Mouse (Mus musculus) midbrain, embryonic 12.5 days (tissue): ENCODE measurements around the gene Safb. TPM values are rescaled to one million over a fixed set of nuclear protein-coding genes. Genes with fewer than 3 reads are reported as not detected.
"Not testable (repeated sequence)": the region's sequence is repeated elsewhere in the genome, so short reads cannot be mapped to it uniquely, and the experiment has no call there.

Source experiments
- ATAC-seq: fragments of 200-750 bp; cut with Nextera tagmentation; 2 replicates; pipeline ENCODE4 v1.8.0; 2017; ENCODE audit warnings: low read depth, moderate TSS enrichment, moderate library complexity; ENCODE audit not compliant: low FRiP score
- H3K27ac ChIP-seq: fragments of 300-500 bp; sonication (generic); replicated peaks from 2 replicates; pipeline ENCODE4 v1.5.1; 2016; ENCODE audit warnings: mild to moderate bottlenecking
- H3K27me3 ChIP-seq: fragments of 300-500 bp; sonication (generic); 2 replicates; pipeline ENCODE4 v1.6.1; 2016; ENCODE audit warnings: mild to moderate bottlenecking
- H3K36me3 ChIP-seq: fragments of 300-500 bp; sonication (generic); 2 replicates; pipeline ENCODE4 v1.6.1; 2016
- H3K4me1 ChIP-seq: fragments of 300-500 bp; sonication (generic); 2 replicates; pipeline ENCODE4 v1.6.1; 2016
- H3K4me2 ChIP-seq: fragments of 300-500 bp; sonication (generic); replicated peaks from 2 replicates; pipeline ENCODE4 v1.6.1; 2016; ENCODE audit warnings: mild to moderate bottlenecking, moderate library complexity
- H3K4me3 ChIP-seq: fragments of 300-500 bp; sonication (generic); 2 replicates; pipeline ENCODE4 v1.5.1; 2016; ENCODE audit warnings: mild to moderate bottlenecking
- H3K9ac ChIP-seq: fragments of 300-500 bp; sonication (generic); replicated peaks from 2 replicates; pipeline ENCODE4 v1.6.1; 2016; ENCODE audit warnings: mild to moderate bottlenecking, moderate library complexity
- H3K9me3 ChIP-seq: fragments of 300-500 bp; sonication (generic); 2 replicates; pipeline ENCODE4 v1.6.1; 2016; ENCODE audit warnings: mild to moderate bottlenecking
- WGBS: fragments of 180-500 bp; shearing (Covaris S2); methylation state at CpG from one replicate; pipeline ENCODE4 v1.1.7; 2016; 5-methylcytosine and 5-hydroxymethylcytosine counted together
- polyA plus RNA-seq: library from polyadenylated mRNA; unstranded; fragments of >200 nt; fragmentation: Nextera tagmentation; extraction: Ambion mirVana; gene quantifications from 2 replicates; pipeline ENCODE4 v1.2.1, GENCODE M21; 2016

Gene Safb
- polyA plus RNA-seq, 1 experiment from 2014 or later, result 168 TPM

DNA sequence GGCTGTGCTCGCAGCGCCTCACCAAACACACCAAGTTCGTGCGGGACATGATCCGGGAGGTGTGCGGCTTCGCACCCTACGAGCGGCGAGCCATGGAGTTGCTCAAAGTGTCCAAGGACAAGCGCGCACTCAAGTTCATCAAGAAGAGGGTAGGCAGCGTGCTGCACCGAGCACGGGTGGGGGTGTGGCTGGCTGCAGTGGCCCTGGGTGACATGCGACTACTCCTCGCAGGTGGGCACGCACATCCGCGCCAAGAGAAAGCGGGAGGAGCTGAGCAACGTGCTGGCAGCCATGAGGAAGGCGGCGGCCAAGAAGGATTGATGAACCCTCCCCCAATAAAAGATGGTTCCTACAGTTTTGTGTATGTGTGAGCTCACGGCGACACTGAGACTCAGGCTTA is 29.3 kb downstream of the Safb start:
- Histone ChIP-seq H3K4me3 (peak overlapping the region; percentile 77), H3K9ac (peak overlapping the region; percentile 82), H3K36me3 (peaks cover 47% of the 10 kb centered on the region), H3K27ac (peak overlapping the region; percentile 88), H3K4me1 (peaks cover 27% of the 10 kb centered on the region), H3K4me2 (peak overlapping the region; percentile 84)
- not testable (repeated sequence) for H3K9me3 ChIP-seq, ATAC-seq, H3K27me3 ChIP-seq
- WGBS, result under 1% methylated on average over 26 of the region's 26 CpGs

GRCm38 (mm10) chr17:56614391-56615135 is 29.9 kb downstream of the Safb start:
- no peak for ATAC-seq
- no peaks in the 10 kb centered on the region for H3K27me3 ChIP-seq
- peaks cover 54% of the 10 kb centered on the region for H3K36me3 ChIP-seq
- peak overlapping the region; percentile 82 for H3K9ac ChIP-seq
- peak overlapping the region; percentile 84 for H3K4me2 ChIP-seq
- no peak overlapping the region for H3K27ac ChIP-seq
- H3K9me3 ChIP-seq, result no peaks in the 10 kb centered on the region
- H3K4me3 ChIP-seq, result peak overlapping the region; percentile 77
- 35% methylated on average over 14 of the region's 14 CpGs for WGBS
- peaks cover 23% of the 10 kb centered on the region for H3K4me1 ChIP-seq

DNA sequence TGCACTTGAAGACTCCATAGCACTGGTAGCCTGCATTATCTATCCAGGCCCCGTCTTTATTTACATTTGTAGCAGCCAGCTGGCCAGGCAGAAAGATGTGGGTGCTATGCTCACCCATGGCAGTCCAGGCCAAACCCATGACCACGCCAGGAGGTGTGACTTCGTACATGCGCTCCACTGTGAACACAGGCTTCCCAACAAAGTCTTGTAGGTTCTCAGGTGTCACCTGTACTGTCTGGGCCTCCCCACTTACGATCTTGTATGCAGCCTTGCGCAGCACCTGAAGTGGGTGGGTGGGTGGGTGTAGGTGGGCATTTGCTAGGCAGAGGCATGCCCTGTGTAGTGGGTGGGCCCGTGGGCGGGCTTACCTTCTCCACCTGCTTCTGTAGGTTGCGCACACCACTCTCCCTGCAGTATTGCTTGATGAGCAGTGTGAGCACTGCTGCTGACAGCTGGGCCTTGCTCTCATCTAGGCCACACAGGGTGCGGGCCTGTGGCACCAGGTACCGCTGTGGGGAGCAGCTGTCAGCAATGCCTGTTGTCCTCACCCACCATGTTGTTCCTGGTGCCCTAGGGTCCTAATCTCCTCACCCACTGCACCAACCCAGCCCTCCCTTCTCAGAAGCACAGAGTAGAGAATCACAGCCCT is 30.6 kb downstream of the Safb start:
- peak overlapping the region; percentile 77 for H3K4me3 ChIP-seq
- no peak for ATAC-seq
- peaks cover 61% of the 10 kb centered on the region for H3K36me3 ChIP-seq
- peak overlapping the region; percentile 82; the same call in 1 of the 2 replicates for H3K9ac ChIP-seq
- H3K27me3 ChIP-seq, result no peaks in the 10 kb centered on the region
- no peak overlapping the region for H3K27ac ChIP-seq
- no peaks in the 10 kb centered on the region for H3K9me3 ChIP-seq
- peaks cover 20% of the 10 kb centered on the region for H3K4me1 ChIP-seq
- peak overlapping the region; percentile 84 for H3K4me2 ChIP-seq
- WGBS, result 93% methylated on average over 11 of the region's 11 CpGs

- no peak for ATAC-seq
- no peak overlapping the region for H3K4me3 ChIP-seq
Measured at GRCm38 (mm10) chr17:56615792-56616191, 31.2 kb downstream of the Safb start.

DNA sequence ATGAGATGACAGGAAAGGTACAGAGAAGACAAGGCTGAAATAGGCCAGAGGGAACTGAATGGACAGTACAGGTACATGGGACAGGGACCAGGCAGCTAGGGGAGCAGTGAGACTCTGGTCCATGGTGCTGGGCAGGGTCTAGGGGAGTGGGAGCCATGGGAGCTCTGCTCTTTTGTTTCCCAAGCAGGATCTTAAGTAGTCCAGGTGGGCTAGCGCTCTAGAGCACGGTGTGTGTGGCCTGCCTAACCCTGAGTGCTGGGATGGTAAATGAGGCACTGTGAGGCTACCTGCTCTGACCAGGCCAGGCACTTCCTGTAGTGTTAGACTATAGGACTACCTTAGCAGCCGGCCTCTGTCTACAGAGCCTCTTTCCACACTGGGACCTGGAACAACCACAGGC is 32.1 kb downstream of the Safb start:
- no peak for ATAC-seq
- WGBS, result 82% methylated on average over 3 of the region's 3 CpGs
- H3K4me3 ChIP-seq, result no peak overlapping the region
- H3K27ac ChIP-seq, result no peak overlapping the region
- H3K4me2 ChIP-seq, result no peak overlapping the region
- H3K9me3 ChIP-seq, result no peaks in the 10 kb centered on the region
- peaks cover 16% of the 10 kb centered on the region for H3K4me1 ChIP-seq
- no peak overlapping the region for H3K9ac ChIP-seq
- H3K36me3 ChIP-seq, result peaks cover 74% of the 10 kb centered on the region
- H3K27me3 ChIP-seq, result no peaks in the 10 kb centered on the region

More at GRCm38 (mm10) chr17:56615792-56616191, 31.2 kb downstream of the Safb start:
- Histone ChIP-seq H3K9ac (no peak overlapping the region), H3K9me3 (no peaks in the 10 kb centered on the region), H3K4me1 (peaks cover 18% of the 10 kb centered on the region), H3K27me3 (no peaks in the 10 kb centered on the region), H3K27ac (no peak overlapping the region), H3K36me3 (peaks cover 66% of the 10 kb centered on the region), H3K4me2 (no peak overlapping the region)
- 93% methylated on average over 4 of the region's 4 CpGs for WGBS

GRCm38 (mm10) chr17:56617628-56618027 is 33.0 kb downstream of the Safb start:
- peaks cover 83% of the 10 kb centered on the region for H3K36me3 ChIP-seq
- no peak overlapping the region for H3K27ac ChIP-seq
- no peak overlapping the region for H3K4me2 ChIP-seq
- WGBS, result 92% methylated on average over 8 of the region's 8 CpGs
- H3K4me1 ChIP-seq, result peaks cover 12% of the 10 kb centered on the region
- ATAC-seq, result no peak
- no peak overlapping the region for H3K9ac ChIP-seq
- no peaks in the 10 kb centered on the region for H3K9me3 ChIP-seq
- no peaks in the 10 kb centered on the region for H3K27me3 ChIP-seq
- no peak overlapping the region for H3K4me3 ChIP-seq

DNA sequence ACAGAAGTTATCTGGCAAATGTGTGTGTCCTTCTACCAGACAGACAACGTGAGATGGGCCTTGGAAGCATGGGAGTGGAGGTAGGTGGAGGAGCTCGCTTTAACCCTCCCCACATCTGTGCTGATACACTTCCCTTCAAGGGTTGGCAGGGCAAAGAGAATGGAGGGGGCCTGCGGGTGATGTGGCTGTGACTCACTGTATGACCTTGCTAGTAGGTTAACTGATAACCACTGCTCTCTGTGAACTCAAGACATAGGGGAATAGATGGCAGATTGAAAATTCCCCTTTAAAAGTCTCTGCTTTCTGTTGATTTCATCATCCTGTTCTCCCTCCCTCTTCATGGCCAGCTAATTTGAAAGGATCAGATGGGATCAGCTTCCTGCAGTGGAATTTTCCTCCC is 40.9 kb downstream of the Safb start:
- Histone ChIP-seq H3K4me1 (peaks cover 25% of the 10 kb centered on the region), H3K9ac (no peak overlapping the region), H3K27me3 (peaks cover 5% of the 10 kb centered on the region; the same call in 1 of the 2 replicates), H3K36me3 (peaks cover 35% of the 10 kb centered on the region), H3K4me2 (0 out of 2 replicates have a peak overlapping the region, but pooled peaks have one; percentile 97), H3K4me3 (peak overlapping the region; percentile 98; the same call in 1 of the 2 replicates), H3K9me3 (no peaks in the 10 kb centered on the region), H3K27ac (no peak overlapping the region)
- ATAC-seq, result no peak
- 94% methylated on average over 3 of the region's 3 CpGs for WGBS

DNA sequence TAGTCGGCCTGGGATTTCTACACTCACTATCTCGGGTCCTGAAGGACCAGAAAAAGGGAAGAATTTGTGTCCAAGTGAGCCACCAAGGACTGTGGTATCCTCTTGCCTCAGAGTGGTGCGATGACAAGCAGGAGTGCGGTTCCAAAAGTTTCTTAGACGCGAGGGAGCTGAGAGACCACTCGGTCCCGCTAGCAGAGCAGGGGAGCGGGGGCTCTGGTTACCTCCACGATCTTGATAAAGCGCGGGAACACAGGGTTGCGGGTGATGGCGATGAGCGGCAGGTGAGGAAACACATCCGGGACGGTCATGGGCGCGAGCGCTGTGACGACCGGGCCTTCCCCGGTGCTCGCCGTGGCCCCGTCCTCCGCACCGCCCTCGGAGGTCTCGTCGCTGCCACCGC is 41.6 kb downstream of the Safb start:
- Histone ChIP-seq H3K9ac (peak overlapping the region; percentile 88), H3K9me3 (no peaks in the 10 kb centered on the region), H3K4me3 (peak overlapping the region; percentile 98), H3K27ac (no peak overlapping the region; the same call in 1 of the 2 replicates), H3K4me1 (peaks cover 25% of the 10 kb centered on the region), H3K4me2 (peak overlapping the region; percentile 97), H3K27me3 (peaks cover 5% of the 10 kb centered on the region; the same call in 1 of the 2 replicates), H3K36me3 (peaks cover 27% of the 10 kb centered on the region)
- WGBS, result 2% methylated on average over 26 of the region's 32 CpGs
- ATAC-seq, result no peak

DNA sequence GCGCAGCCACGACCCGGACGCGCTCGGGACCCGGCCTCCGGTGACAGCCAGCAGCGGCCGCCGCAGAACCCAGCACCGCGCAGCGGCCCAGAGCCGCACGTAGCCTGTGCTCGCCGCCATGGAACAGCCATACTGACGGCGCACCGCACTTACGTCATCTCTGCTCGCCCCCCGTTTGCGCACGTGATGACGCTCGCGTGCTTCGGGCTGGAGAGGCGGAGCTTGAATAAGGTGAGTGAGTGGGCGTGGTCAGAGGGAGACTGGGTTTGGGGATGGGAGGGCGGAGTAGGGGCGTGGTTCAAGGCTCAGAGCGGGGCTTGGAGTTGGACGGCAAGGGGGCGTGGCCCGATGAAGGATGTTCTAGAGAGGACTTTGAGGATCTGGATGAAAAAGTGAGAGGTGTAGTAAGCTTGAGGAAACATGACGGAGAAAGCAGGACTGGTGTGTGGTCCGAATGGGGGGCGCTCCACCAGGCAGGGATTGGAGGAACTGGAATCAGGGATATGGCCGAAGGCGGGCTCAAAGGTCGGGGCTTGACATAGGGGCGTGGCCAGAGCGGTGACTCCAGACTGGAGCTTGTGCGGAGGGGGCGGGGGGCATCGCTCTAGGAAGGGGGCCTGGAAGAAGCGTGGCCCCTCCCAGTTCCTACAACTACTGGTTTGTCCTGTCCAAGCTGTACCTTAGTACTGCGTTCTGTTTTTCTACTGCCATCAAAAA is 42.3 kb downstream of the Safb start, which contains the start of gene Lonp1:
Gene Lonp1 (minus strand): TSS at position 134 of the 717 bp plus-strand sequence.
- Histone ChIP-seq H3K9ac (peak within 1 kb of the TSS; percentile 88), H3K4me1 (peaks cover 25% of the 10 kb centered on the region), H3K4me2 (peak within 1 kb of the TSS; percentile 97), H3K27me3 (peaks cover 5% of the 10 kb centered on the region; the same call in 1 of the 2 replicates), H3K4me3 (peak within 1 kb of the TSS; percentile 98), H3K36me3 (peaks cover 22% of the 10 kb centered on the region), H3K27ac (peak within 1 kb of the TSS; percentile 58), H3K9me3 (no peaks in the 10 kb centered on the region)
- under 1% methylated on average over 45 of the region's 51 CpGs for whole genome bisulfite sequencing
- peak; percentile 93 for ATAC-seq

DNA sequence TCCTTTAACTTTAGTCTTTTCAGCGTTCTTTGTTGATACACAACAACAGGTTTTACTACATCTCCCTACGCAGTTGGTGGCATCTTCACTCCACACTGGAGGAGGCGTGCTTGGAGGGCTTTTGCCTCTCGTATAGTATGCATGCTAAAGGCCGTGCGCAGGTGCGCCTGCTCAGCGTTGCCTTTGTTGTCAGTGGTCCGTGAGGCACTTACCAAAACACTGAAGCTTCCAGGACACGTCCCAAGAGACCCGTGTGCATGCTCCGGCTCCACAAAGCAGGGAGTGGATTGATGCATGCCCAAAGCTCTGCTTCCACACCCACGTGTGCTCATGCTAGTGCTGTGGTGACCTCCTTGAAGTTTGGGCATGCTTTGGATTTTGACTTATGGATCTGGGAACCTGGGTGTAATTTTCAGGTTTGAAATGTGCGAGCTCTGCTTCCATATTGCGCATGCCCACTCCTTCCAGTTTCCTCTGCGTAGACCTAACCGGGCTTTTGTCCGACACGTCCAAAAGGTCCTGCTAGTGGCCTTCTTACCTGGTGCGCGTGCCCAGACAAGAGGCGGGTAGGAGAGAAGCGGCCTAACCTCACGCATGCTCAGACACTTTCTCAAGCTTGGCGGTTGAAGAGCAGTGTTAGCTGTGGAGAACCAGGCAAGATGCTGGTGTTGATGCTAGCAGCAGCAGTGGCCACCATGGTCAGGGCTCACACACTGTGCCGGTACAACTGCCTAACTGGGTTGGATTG is 43.1 kb downstream of the Safb start, which contains the start of gene Catsperd:
Gene Catsperd (plus strand): TSS at position 614 of the 748 bp plus-strand sequence.
- Histone ChIP-seq H3K9ac (peak within 1 kb of the TSS; percentile 88; the same call in 1 of the 2 replicates), H3K4me3 (peak within 1 kb of the TSS; percentile 98), H3K27ac (peak within 1 kb of the TSS; percentile 58), H3K27me3 (peaks cover 5% of the 10 kb centered on the region; the same call in 1 of the 2 replicates), H3K4me1 (peaks cover 25% of the 10 kb centered on the region), H3K9me3 (no peaks in the 10 kb centered on the region), H3K4me2 (peak within 1 kb of the TSS; percentile 97), H3K36me3 (peaks cover 14% of the 10 kb centered on the region; the same call in 1 of the 2 replicates)
- ATAC-seq, result peak; percentile 57
- WGBS, result 9% methylated on average over 26 of the region's 26 CpGs
